Mouse (Mus musculus) midbrain, embryonic 16.5 days (tissue): ENCODE data around the gene Wbp4. TPM values are rescaled to one million over a fixed set of nuclear protein-coding genes. Genes with fewer than 3 reads are reported as not detected.

ENCODE experiments used
- ATAC-seq: fragments of 200-750 bp; cut with Nextera tagmentation; 2 replicates; pipeline ENCODE4 v1.8.0; 2017; ENCODE audit warnings: moderate TSS enrichment
- H3K27ac ChIP-seq: fragments of 300-500 bp; sonication (generic); 2 replicates; pipeline ENCODE4 v1.5.1; 2014; ENCODE audit warnings: mild to moderate bottlenecking, low read length, mixed read lengths
- H3K27me3 ChIP-seq: fragments of 300-500 bp; sonication (generic); 2 replicates; pipeline ENCODE4 v1.6.1; 2014; ENCODE audit warnings: low read depth, low read length, mixed read lengths; ENCODE audit not compliant: control insufficient read depth, insufficient read depth
- H3K36me3 ChIP-seq: fragments of 300-500 bp; sonication (generic); 2 replicates; pipeline ENCODE4 v1.6.1; 2014; ENCODE audit warnings: mild to moderate bottlenecking, low read length, moderate library complexity, mixed read lengths; ENCODE audit not compliant: control insufficient read depth, insufficient read depth
- H3K4me1 ChIP-seq: fragments of 300-500 bp; sonication (generic); 2 replicates; pipeline ENCODE4 v1.6.1; 2014; ENCODE audit warnings: mild to moderate bottlenecking, low read length, mixed read lengths; ENCODE audit not compliant: control insufficient read depth, insufficient read depth
- H3K4me2 ChIP-seq: fragments of 300-500 bp; sonication (generic); 2 replicates; pipeline ENCODE4 v1.6.1; 2014; ENCODE audit warnings: mild to moderate bottlenecking, low read length, mixed read lengths
- H3K4me3 ChIP-seq: fragments of 300-500 bp; sonication (generic); 2 replicates; pipeline ENCODE4 v1.5.1; 2014; ENCODE audit warnings: low read depth, mild to moderate bottlenecking, low read length, moderate library complexity, mixed read lengths
- H3K9ac ChIP-seq: fragments of 300-500 bp; sonication (generic); 2 replicates; pipeline ENCODE4 v1.6.1; 2014; ENCODE audit warnings: low read depth, low read length, mixed read lengths
- H3K9me3 ChIP-seq: fragments of 300-500 bp; sonication (generic); replicated peaks from 2 replicates; pipeline ENCODE4 v1.6.1; 2014; ENCODE audit warnings: mild to moderate bottlenecking, low read length, mixed read lengths; ENCODE audit not compliant: control insufficient read depth, poor library complexity, severe bottlenecking
- WGBS: fragments of 180-500 bp; shearing (Covaris S2); extraction: QIAGEN DNeasy Blood & Tissue Kit; methylation state at CpG from one replicate; pipeline ENCODE4 v1.1.7; 2014; 5-methylcytosine and 5-hydroxymethylcytosine counted together
- polyA plus RNA-seq: library from polyadenylated mRNA; unstranded; fragments of >200 nt; fragmentation: Nextera tagmentation; extraction: Ambion mirVana; gene quantifications from 2 replicates; pipeline ENCODE4 v1.2.1, GENCODE M21; 2015

Gene Wbp4
- polyA plus RNA-seq, 1 experiment from 2014 or later: 46.2 TPM

DNA sequence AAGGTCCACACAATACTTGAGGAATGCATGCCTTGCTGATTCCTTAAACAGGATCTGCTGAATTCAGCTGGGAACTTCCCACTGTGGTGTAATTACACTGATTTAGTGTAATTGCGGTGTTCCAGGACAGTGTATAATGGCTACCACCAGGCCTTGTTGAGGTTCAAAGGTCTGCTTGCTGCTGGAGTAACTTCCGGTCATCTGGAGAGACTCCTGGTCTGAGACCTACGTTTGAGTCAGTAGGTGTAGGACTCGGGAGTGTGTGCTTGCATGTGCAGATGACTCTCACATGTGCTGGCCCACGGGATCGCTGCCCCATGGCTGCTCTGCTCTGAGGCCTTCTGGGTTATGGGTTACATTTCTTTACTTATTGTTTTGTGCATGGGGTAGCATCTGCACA, 13.0 kb upstream of the Wbp4 start:
- no peaks in the 10 kb centered on the region for H3K9me3 ChIP-seq
- H3K4me1 ChIP-seq: no peaks in the 10 kb centered on the region
- WGBS: 89% methylated on average over 6 of the region's 6 CpGs
- H3K27me3 ChIP-seq: no peaks in the 10 kb centered on the region
- no peak for ATAC-seq
- no peak overlapping the region for H3K9ac ChIP-seq
- H3K4me3 ChIP-seq: no peak overlapping the region
- no peak overlapping the region for H3K4me2 ChIP-seq
- H3K27ac ChIP-seq: no peak overlapping the region
- H3K36me3 ChIP-seq: no peaks in the 10 kb centered on the region

DNA sequence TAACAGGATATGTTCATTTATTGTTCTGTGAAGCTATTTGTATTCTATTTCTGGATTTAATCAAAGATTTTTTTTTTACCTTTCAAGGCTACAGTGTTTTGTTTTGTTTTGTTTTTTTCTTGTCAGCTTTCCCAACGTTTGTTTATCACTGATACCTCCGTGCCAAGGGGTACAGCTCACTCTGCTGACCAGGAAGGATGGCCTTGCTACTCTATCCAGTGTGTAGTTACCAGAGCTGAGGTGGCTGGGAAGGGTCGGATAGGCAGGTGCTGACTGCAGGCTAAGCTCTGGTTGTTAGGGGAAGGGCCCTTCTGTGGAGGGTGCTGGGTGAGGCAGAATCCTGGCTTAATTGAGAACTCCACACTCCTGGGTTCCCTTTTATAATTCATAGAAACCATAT, 8.9 kb upstream of the Wbp4 start:
- no peaks in the 10 kb centered on the region for H3K9me3 ChIP-seq
- 76% methylated on average over 3 of the region's 3 CpGs for WGBS
- H3K4me3 ChIP-seq: no peak overlapping the region
- H3K27ac ChIP-seq: no peak overlapping the region
- H3K4me2 ChIP-seq: no peak overlapping the region
- no peak for ATAC-seq
- no peaks in the 10 kb centered on the region for H3K27me3 ChIP-seq
- H3K9ac ChIP-seq: no peak overlapping the region
- H3K4me1 ChIP-seq: peaks cover 10% of the 10 kb centered on the region
- no peaks in the 10 kb centered on the region for H3K36me3 ChIP-seq

DNA sequence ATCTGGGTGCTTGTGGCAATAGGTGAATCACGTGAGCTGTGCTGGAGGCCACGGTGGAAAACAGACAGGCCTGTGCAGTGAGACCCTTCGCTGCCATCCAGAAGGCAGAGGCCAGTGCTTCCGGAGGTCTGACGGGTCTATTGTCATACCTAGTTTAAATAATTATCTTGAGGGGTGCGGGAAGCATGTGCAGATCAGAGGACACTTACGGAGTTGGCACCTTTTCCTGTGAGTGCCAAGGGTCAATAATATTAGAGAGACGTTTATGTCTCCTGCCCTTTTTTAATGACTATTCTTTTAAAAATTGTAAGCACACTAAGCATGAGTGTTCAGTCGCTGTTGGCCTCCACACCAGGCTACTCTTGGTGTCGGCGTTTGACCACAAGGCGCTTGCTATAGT, 7.8 kb upstream of the Wbp4 start:
- no peaks in the 10 kb centered on the region for H3K36me3 ChIP-seq
- no peaks in the 10 kb centered on the region for H3K9me3 ChIP-seq
- H3K4me3 ChIP-seq: no peak overlapping the region
- H3K27me3 ChIP-seq: no peaks in the 10 kb centered on the region
- no peak overlapping the region for H3K4me2 ChIP-seq
- peaks cover 10% of the 10 kb centered on the region for H3K4me1 ChIP-seq
- no peak for ATAC-seq
- no peak overlapping the region for H3K27ac ChIP-seq
- H3K9ac ChIP-seq: no peak overlapping the region
- WGBS: 84% methylated on average over 12 of the region's 12 CpGs

DNA sequence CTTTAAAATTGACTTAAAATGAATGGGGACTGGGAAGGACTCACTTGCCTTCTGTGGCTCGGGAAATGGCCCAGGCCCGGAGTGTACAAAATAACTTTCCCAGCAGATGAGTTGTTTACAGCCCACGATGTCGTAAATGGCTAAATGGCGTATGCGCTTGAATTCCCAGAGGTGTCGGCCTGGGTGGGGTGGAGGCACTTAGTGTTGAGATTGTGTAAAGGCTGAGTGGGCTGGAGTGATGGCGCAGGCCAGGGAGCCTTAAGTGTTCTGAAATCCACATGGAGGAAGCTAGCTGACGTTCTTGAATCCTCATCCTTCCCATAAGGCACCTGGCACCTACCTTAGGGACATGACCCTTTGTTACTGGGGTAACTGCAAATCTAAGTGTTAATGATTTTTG, 7.2 kb upstream of the Wbp4 start:
- Histone ChIP-seq H3K9me3 (no peaks in the 10 kb centered on the region), H3K36me3 (no peaks in the 10 kb centered on the region), H3K9ac (no peak overlapping the region), H3K27ac (no peak overlapping the region), H3K4me1 (peaks cover 12% of the 10 kb centered on the region), H3K27me3 (no peaks in the 10 kb centered on the region), H3K4me2 (no peak overlapping the region), H3K4me3 (no peak overlapping the region)
- 84% methylated on average over 9 of the region's 9 CpGs for WGBS
- no peak for ATAC-seq

DNA sequence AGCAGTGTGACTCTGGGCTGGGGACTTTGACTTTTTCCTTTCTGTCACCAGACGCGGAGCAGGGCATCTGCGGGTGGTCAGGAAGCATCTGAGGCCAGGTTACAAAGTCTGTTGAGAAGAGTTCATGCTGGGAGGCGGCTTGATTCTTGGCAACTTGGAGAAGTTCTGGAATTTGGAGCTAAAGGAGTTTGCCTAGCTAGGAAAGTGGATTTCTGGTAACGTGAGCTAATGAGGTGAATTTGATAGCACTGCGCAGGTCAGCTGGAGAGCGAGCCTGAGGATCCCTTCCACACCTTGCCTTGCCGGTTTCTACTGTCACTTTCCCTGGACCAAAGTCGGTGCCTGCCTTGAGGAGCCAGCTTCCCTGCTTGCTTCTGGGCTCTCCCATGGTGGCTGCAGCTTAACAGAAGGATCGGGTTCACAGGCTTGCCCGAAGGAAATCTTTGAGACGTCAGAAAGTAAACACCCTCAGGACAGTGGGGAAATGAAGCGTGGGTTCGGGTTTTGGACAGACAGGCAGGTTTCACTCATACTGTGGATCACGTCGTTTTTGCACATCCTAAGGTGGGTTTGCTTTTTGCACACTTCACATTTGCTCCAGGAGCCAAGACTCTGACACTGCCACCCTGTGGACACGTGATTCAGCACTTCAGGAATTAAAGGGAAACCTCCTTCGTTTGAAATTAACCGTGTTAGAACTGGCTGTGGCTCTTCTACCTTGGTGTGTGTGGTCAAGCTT, 5.8 kb upstream of the Wbp4 start:
- no peaks in the 10 kb centered on the region for H3K36me3 ChIP-seq
- peak overlapping the region; percentile 60; the same call in 1 of the 2 replicates for H3K27ac ChIP-seq
- H3K4me1 ChIP-seq: peaks cover 24% of the 10 kb centered on the region
- peak overlapping the region; percentile 56 for H3K9ac ChIP-seq
- H3K9me3 ChIP-seq: no peaks in the 10 kb centered on the region
- peak overlapping the region; percentile 77 for H3K4me2 ChIP-seq
- 0 out of 2 replicates have a peak, but pooled peaks have one; percentile 38 for ATAC-seq
- 7% methylated on average over 19 of the region's 19 CpGs for WGBS
- no peaks in the 10 kb centered on the region for H3K27me3 ChIP-seq
- peak overlapping the region; percentile 48 for H3K4me3 ChIP-seq

- Histone ChIP-seq H3K9ac (no peak overlapping the region; the same call in 1 of the 2 replicates), H3K4me3 (peak overlapping the region; percentile 48), H3K9me3 (no peaks in the 10 kb centered on the region), H3K27ac (no peak overlapping the region), H3K36me3 (no peaks in the 10 kb centered on the region), H3K27me3 (no peaks in the 10 kb centered on the region), H3K4me1 (peaks cover 24% of the 10 kb centered on the region), H3K4me2 (peak overlapping the region; percentile 77)
- WGBS: 30% methylated on average over 8 of the region's 8 CpGs
- ATAC-seq: no peak
Observed at GRCm38 (mm10) chr14:79486617-79486992, 5.3 kb upstream of the Wbp4 start.

GRCm38 (mm10) chr14:79483611-79484120, 2.3 kb upstream of the Wbp4 start:
- ATAC-seq: no peak
- Histone ChIP-seq H3K4me3 (no peak overlapping the region), H3K4me1 (peaks cover 36% of the 10 kb centered on the region), H3K36me3 (no peaks in the 10 kb centered on the region), H3K9me3 (no peaks in the 10 kb centered on the region), H3K27ac (no peak overlapping the region), H3K9ac (no peak overlapping the region), H3K27me3 (no peaks in the 10 kb centered on the region), H3K4me2 (peak overlapping the region; percentile 57)
- WGBS: 82% methylated on average over 8 of the region's 8 CpGs

GRCm38 (mm10) chr14:79482747-79483355, 1.5 kb upstream of the Wbp4 start:
- Histone ChIP-seq H3K9ac (peak overlapping the region; percentile 82; the same call in 1 of the 2 replicates), H3K4me1 (peaks cover 34% of the 10 kb centered on the region), H3K36me3 (no peaks in the 10 kb centered on the region), H3K27me3 (no peaks in the 10 kb centered on the region), H3K27ac (peak overlapping the region; percentile 100), H3K9me3 (no peaks in the 10 kb centered on the region), H3K4me3 (peak overlapping the region; percentile 94), H3K4me2 (peak overlapping the region; percentile 57)
- no peak for ATAC-seq
- 26% methylated on average over 15 of the region's 15 CpGs for WGBS

DNA sequence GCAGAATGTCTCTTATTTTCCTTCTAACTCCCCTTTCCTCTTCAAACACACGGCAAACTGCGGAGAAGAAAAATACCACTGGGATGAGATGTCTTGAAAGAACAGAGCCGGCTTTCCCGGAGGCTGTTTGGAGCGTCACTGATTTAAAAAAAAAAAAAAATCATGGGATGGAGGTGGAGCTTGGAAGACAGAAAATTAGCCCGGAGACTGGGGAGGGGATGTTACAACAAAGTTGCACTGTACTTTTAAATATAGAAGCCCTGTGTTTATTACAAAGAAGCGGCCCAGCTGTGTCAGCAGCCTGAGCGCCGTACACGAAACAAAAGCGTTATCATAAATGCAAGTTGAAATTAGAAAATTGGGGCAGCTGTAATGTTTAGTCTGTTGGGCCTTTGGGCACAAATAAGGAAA, 936 bp upstream of the Wbp4 start:
- H3K9ac ChIP-seq: peak overlapping the region; percentile 82
- peak overlapping the region; percentile 57 for H3K4me2 ChIP-seq
- peak overlapping the region; percentile 100 for H3K27ac ChIP-seq
- peaks cover 31% of the 10 kb centered on the region for H3K4me1 ChIP-seq
- ATAC-seq: 0 out of 2 replicates have a peak, but pooled peaks have one; percentile 0
- no peaks in the 10 kb centered on the region for H3K36me3 ChIP-seq
- H3K9me3 ChIP-seq: no peaks in the 10 kb centered on the region
- WGBS: 0% methylated on average over 11 of the region's 11 CpGs
- H3K27me3 ChIP-seq: no peaks in the 10 kb centered on the region
- H3K4me3 ChIP-seq: peak overlapping the region; percentile 94
